Mouse (Mus musculus): ENCODE measurements around the gene 1600014C23Rik.
A peak's percentile ranks its signal among the peaks of the same experiment; 100 is the strongest.

1600014C23Rik gene

GRCm38 (mm10) chr17:45733735-45734301 lies at the start of gene 1600014C23Rik:
Gene 1600014C23Rik, minus strand, starts transcription at chr17:45733844.
- DNase-seq (ENCODE audit: extremely low spot score, low spot score) = peak; percentile 64

- DNase-seq (ENCODE audit: extremely low spot score, low spot score) = no peak
Observed at GRCm38 (mm10) chr17:45778446-45778845, 44.8 kb upstream of the 1600014C23Rik start.

DNA sequence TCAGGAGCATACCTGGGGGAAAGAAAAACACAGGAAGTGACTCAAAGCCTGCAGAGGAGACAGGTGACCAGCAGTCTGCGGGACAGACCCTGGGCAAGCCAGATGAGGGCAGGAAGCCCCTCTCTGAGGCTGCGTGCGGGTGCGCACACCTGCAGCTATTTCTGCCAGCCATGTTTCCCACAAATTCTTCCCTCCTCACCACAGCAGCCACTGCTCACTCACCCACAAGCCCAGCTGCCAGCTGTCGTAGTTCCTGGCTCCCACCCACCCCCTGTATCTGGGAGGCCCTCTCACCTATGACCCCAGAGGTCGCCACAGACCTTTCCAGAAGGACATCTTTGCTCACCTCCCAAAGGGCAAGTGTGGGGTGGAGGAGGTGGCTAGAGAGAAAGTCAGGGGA lies 43.8 kb upstream of the 1600014C23Rik start:
- no peak for DNase-seq (ENCODE audit: extremely low spot score, low spot score)

GRCm38 (mm10) chr17:45776185-45776584 lies 42.5 kb upstream of the 1600014C23Rik start:
- no peak for DNase-seq (ENCODE audit: extremely low spot score, low spot score)

DNA sequence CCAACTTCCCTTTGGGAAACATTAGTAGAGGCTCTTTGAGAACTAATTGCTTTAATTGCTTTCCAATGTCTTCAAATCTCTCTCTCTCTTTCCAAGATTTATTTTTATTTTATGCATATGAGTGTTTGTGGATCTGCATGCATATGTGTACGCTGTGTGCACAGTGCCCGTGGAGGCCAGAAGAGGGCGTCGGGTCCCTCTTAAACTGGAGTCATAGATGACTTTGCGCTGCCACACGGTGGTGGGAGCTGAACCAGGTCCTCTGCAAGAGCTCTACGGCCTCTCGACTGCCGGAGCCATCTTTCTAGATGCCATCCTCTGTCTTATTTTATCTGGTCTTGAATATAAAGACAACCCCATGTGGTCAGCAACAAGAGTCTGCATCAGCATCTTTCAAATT lies 41.8 kb upstream of the 1600014C23Rik start:
- DNase-seq (ENCODE audit: extremely low spot score, low spot score) = no peak

GRCm38 (mm10) chr17:45772566-45772965 lies 38.9 kb upstream of the 1600014C23Rik start:
- no peak for DNase-seq (ENCODE audit: extremely low spot score, low spot score)

GRCm38 (mm10) chr17:45772096-45772495 lies 38.5 kb upstream of the 1600014C23Rik start:
- DNase-seq (ENCODE audit: extremely low spot score, low spot score) = no peak

GRCm38 (mm10) chr17:45770441-45770840 lies 36.8 kb upstream of the 1600014C23Rik start:
- DNase-seq (ENCODE audit: extremely low spot score, low spot score) = no peak

GRCm38 (mm10) chr17:45769821-45770220 lies 36.2 kb upstream of the 1600014C23Rik start:
- DNase-seq (ENCODE audit: extremely low spot score, low spot score) = no peak

DNA sequence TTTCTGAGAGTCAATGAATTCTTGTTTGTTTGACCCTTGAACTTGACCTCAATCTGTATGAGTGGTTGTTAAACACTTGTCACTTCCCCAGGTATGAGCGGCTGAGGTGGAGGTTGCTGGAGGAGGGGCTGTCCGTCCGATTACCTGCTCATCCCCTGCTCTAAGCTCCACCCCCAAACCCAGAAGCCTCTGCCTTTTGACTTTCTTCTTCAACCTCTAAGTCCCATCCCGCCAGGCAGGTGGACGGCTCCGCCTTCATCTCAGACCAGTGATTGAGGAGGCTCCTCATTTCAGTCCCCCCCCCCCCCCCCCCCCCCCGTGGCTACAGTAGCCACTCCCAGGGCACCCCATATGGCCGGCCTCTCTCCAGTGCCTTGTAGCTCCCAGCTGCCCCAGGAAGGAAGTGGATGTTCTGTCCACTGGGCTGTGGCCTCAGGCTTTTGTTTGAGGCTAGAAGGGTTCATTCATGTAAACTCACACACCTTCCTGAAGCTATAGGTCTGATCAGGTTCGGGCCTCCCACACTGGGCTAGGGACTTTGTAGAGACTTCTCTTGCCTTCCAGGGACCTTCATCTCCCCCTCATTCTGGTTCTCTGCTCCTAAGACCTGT lies 34.0 kb upstream of the 1600014C23Rik start:
- no peak for DNase-seq (ENCODE audit: extremely low spot score, low spot score)

GRCm38 (mm10) chr17:45766735-45767535 lies 33.3 kb upstream of the 1600014C23Rik start:
- DNase-seq (ENCODE audit: extremely low spot score, low spot score) = peak; percentile 63

DNA sequence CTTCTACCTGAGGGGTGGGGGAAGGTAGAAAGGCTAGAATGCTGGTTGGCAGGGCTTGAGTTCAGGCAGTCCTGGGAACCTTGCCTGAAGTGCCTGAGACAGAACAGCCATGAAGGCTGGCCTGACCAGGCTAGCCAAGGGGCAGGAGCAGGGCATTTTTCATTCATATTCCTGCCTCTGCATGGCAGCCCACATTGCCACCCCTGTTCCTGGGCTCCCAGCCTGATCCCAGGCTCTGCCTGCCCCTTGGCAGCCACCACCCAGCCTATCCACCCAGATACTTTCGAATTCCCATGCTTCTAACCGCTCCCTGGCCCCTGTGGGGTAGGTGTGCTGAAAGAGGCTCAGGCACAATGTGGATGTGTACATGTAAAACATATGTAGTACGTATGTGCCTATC lies 32.3 kb upstream of the 1600014C23Rik start:
- DNase-seq (ENCODE audit: extremely low spot score, low spot score) = no peak

DNA sequence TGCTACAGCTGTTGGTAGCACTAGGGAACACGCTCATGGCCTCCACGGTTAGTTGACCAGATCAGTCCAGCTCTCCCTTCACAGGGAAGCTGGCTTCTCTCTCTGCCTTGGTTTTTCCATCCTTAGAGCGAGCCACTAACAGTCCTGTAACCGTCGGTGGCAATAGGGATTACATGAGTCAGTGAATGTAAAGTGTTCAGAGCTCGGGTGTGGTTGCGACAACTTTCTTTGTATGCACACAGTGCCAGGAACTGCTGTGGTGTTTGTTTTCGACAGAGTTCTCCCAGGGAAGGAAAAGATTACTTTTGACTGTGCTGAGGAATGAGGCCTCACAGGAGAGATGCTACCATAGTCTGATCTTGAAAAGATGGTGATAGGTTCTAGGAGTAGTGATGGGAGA lies 29.5 kb upstream of the 1600014C23Rik start:
- no peak for DNase-seq (ENCODE audit: extremely low spot score, low spot score)

DNA sequence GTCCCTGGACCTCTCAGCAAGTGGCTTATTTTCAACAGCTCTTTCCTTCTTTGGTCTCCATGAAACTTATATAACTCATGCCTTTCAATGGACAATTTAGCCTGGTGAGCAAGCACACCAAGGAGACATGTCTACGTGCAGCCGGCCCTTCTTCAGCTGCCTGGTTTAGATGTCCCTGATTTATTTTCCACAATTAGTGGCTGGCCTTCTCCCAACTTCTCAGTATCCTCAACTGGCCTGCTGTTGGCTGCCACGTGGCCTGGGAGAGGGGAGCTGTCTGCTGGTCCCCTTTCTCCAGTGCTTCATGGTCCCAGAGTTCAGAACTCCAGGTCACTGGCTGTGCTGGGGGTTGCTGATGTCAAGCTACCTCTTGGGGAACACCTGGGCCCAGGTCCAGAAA lies 28.3 kb upstream of the 1600014C23Rik start:
- no peak for DNase-seq (ENCODE audit: extremely low spot score, low spot score)

GRCm38 (mm10) chr17:45760965-45761645 lies 27.5 kb upstream of the 1600014C23Rik start:
- no peak for DNase-seq (ENCODE audit: extremely low spot score, low spot score)

DNA sequence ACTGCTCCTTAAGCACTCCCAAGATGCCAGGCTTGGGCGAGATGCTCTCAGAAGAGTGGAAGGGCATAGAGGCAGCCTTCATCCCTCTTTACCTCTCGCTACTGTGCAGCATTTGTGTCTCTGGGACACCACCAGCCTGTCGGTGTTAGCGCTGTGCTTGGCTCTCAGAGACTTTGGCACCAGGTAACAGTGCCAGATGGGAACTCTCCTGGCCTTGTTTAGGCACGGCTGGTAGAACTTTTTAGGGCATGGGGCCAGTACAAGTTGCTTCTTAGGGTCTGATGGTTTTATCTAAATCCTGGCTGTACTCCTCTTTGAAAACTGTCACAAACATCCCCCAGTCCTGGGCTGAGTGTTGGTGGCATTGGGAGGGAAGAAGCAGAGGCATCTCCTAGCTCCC lies 26.1 kb upstream of the 1600014C23Rik start:
- no peak for DNase-seq (ENCODE audit: extremely low spot score, low spot score)

GRCm38 (mm10) chr17:45758808-45759207 lies 25.2 kb upstream of the 1600014C23Rik start:
- DNase-seq (ENCODE audit: extremely low spot score, low spot score) = no peak

DNA sequence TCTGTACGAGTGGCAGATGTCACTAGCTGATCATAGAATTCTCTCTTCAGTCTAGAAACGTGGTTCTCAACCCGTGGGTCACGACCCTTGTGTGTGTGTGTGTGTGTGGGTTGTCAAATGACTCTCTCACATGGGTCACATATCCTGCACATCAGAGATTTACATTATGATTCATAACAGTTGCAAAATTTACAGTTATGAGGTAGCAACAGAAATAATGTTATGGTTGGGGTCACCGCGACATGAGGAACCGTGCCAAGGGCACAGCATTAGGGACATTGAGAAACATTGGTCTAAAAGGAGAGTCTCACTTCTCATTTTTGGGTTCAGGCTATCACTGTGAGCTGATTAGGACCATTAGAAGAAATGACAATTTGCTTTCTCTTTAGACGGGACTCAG lies 24.3 kb upstream of the 1600014C23Rik start:
- no peak for DNase-seq (ENCODE audit: extremely low spot score, low spot score)

GRCm38 (mm10) chr17:45756831-45757230 lies 23.2 kb upstream of the 1600014C23Rik start:
- no peak for DNase-seq (ENCODE audit: extremely low spot score, low spot score)

DNA sequence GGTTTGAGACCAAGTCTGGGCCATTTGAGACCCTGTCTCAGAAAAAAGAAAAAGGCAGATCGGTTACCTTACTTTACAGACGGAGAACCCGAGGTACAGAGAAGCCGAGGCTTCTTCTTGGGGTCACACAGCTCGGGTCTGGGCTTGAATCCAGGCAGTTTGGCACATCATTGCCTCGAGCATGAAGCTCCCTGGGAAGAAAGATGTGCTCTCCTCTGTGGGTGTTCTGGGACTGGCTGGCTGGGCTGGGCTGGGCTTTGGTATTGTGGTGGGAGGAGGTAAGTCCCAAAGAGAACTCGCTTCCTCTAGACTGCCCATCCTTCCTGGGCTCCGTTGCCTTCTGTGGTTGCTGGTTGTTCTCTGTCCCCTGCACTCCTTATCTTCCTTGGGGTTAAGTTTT lies 22.7 kb upstream of the 1600014C23Rik start:
- no peak for DNase-seq (ENCODE audit: extremely low spot score, low spot score)

DNA sequence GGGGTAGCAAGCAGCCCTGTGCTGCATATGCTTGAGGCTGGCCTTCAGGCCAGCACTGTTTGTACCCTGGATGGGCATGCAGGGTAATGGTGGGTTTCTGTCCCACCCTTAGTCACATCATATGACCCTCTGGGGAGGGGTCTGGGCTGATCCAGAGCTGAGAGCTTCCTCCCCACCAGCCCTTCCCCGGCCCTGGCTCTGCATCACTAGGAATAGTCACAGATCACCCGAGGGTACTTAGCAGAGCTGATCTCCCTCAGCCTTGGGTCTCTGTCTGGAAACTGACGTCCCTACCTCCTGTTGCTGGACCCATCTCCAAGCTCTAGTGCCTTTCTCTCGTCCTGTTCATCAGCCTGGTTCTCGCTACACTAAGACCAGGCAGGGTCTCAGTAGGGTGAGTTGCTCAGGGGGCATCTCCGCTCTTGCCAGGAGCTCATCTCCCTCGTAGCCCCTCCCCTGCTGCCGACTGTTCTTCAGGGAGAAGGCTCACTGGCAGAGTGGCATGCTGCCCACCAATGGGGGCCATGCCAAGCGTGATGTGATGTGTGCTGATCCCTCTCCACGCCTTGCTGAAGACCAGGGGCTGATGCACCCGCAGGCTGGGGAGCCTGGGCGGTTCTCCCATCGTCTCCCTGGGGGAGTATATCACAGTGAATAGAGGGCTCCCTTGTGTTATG lies 20.7 kb upstream of the 1600014C23Rik start:
- DNase-seq (ENCODE audit: extremely low spot score, low spot score) = no peak

Data from neural tube, embryonic 10.5 days (tissue).